Mouse (Mus musculus) spleen, postnatal 36 days (tissue): ENCODE measurements around the gene Ltk.
A peak's percentile ranks its signal among the peaks of the same experiment; 100 is the strongest.
"Not testable (repeated sequence)": the region's sequence is repeated elsewhere in the genome, so short reads cannot be mapped to it uniquely, and the experiment has no call there.

Experiments
- DNase-seq, 2 experiments: peaks; one replicate each; pipeline ENCODE4 v3.0.0; 2022; ENCODE audit warnings: low spot score in 2 of 2, mixed read lengths in 1 of 2

Ltk gene

DNA sequence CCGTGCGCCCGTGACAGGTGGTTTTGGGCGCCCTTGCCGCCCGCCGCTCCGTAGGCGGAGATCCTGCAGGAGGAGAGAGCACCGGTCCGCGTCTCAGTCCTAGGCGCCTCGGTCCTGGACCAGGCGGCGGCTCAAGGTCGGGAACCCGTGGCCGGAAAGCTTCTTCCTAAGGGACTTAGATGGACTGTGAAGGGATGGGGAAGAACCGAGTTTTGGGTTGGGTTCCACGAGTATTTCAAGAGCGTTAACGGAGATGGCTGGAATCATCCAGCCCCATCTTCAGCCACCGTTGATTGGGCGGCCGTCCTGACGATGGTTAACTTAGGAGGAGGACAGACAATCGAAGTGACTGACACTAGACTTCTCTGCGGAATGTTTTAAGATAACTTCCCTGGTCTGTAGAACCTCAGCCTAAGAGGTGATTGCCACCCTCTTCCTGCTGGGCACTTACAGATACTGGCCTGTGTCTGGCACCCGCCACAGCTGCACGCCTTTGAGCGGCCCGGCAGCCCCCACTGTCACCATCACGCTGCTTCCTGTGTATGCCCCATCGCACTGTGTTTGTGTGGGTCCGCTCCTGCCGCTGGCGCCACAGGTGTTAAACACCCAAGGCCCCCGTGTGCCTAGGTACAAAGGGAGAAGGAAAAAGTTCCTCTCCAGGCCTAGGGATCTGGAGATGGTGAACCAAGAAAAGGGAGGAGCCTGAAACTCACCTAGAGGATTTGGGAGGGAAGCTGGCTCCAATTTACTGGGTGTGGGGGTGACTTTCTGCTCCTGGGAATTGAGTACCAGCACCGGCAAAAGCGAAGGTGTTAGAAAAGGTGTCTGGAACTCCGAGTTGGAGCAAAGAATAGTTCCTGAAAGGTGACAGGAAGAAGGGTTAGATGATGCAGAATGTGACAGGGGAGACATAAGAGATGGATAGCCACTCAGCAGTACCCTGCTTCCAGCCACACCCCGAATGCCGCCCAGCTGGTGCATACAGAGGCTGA lies 1.1 kb downstream of the Ltk start:
- peak; percentile 67 to 73 for DNase-seq

- peak; percentile 12 to 32 for DNase-seq
Observed at GRCm38 (mm10) chr2:119758101-119758843, 2.0 kb downstream of the Ltk start.

DNA sequence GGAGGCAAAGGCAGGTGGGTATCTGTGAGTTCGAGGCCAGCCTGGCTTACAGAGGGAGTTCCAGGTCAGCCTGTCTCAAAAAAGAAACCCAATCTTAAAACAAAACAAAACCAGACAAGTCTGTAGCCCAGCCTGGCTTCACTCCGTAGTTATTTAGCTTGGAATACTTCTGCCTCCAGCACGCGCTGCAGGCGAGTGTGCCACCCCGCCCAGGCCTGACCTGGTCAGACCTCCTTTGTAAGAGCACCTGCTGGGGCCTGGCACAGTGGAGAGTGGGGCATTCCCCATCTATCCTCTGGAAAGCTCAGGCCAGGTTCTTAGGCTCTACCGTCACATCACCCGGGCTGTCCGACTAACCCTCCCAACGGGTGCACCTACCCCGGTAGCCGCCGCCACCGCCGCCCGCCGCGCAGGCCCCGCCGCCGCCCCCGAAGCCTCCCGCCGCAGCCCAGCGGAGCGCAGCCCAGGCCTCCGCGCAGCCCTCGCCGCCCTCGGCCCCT lies 2.6 kb downstream of the Ltk start:
- DNase-seq: no peak

- DNase-seq: no peak
Observed at GRCm38 (mm10) chr2:119749260-119749659, 11.0 kb downstream of the Ltk start.

DNA sequence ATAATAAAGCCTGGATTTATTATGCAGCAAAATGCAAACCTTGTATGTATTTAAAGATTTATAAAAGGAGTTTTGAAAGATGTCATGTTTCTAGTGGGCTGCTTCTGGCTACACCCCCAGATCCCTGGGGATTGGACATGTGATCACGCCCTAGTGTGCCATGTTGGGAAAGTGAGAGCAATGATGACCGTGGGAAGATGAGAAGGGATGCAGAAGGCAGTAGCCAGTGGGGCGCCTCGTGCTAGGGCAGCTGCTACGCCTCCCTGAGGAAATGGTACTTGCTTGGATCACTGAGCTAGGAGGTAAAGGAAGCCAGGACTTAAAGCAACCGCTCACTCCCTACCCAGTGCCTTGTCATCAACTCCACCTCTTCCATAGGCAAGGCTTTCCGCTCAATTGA lies 12.7 kb downstream of the Ltk start:
- DNase-seq: no peak

DNA sequence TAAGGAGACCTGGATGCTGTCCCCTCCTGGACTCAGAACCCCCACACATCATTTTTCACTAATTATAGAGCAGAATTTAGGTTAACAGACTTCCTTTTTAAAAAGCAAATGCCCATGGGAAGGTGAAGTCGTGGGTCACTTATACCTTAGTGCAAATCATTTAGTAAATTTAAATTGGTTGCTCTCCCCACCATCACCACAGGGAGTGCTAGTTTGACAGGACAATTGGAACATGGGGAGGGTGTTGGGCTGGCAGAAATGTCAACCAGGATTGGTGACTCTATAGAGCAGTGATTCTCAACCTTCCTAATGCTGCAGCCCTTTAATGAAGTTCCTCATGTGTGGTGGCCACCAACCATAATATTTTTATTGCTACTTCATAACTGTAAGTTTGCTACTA lies 14.9 kb downstream of the Ltk start:
- peak in 1 of 2 experiments; percentile 33 for DNase-seq

DNA sequence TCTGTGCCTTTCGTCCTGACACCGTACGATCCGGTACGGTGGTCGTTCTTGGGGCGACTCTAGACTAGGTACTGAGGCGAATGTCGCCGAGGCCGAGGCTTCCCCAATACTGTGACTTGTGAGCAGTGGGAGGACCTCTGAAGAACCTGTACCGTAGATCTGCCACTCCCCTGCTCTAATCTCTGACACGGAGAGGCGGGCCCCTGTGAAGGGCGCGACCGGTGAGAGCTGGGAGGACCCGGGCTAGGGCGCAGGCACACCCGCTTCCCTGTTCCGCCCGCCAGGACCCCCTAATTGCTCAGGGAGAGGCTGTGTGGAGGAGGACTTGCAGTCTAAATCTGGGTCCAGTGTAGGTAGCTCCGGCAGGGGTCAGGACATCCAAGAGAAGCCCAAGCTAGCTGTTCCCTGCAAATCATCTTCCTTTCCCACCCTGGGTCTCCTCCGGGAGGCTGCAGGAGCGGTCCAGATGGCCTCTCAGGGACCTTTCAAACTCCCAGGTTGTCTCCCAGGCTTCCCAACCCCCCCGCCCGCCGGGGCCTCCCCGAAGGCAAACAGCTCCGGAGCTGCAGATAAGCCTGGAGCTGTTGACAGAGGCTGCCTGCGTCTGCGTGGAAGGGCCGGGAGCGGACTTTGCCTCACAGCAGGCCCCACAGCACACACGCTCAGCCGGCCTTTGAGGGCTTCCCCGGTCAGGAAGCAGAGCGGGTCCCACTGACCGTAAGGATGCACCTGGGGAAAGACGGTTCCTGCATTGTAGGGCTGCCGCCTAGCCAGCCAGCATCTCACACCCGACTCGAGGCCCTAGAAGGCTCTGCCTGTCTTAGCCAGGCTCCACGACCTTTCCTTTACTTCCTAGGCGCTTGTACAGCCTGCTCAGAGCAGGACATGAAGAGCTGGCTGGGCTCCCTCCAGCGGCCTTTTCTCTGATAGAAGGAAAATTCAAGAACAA lies 15.8 kb downstream of the Ltk start:
- peak; percentile 31 for DNase-seq

- DNase-seq: no peak
Observed at GRCm38 (mm10) chr2:119743808-119744162, 16.4 kb downstream of the Ltk start.

GRCm38 (mm10) chr2:119743176-119743807 lies 16.9 kb downstream of the Ltk start:
- DNase-seq: no peak

DNA sequence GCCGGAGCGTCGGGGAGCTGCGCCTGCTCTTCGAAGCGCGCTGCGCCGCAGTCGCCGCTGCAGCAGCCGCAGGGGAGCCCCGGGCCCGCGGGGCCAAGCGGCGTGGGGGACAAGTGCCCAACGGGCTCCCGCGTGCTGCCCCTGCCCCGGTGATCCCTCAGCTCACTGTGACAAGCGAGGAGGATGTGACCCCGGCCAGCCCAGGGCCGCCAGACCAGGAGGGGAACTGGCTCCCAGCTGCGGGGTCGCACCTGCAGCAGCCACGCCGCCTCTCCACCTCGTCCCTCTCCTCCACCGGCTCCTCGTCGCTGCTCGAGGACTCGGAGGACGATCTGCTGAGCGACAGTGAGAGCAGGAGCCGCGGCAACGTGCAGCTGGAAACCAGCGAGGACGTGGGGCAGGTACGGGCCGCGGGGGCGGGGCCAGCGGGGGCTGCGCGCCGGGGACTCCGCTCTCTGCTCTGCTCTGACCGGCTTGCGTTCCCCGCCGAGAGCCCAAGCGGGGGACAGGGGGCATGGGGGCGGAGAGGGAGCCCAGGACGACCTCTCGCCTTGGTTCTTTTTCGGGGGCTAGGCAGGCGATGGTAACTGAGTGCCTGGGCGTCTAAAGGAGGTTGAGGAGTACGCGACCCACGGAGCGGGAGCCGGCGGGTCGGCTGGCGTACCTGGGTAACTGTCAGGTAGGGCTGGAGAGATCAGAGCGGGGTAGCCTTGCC lies 17.6 kb downstream of the Ltk start:
- peak; percentile 33 to 38 for DNase-seq

DNA sequence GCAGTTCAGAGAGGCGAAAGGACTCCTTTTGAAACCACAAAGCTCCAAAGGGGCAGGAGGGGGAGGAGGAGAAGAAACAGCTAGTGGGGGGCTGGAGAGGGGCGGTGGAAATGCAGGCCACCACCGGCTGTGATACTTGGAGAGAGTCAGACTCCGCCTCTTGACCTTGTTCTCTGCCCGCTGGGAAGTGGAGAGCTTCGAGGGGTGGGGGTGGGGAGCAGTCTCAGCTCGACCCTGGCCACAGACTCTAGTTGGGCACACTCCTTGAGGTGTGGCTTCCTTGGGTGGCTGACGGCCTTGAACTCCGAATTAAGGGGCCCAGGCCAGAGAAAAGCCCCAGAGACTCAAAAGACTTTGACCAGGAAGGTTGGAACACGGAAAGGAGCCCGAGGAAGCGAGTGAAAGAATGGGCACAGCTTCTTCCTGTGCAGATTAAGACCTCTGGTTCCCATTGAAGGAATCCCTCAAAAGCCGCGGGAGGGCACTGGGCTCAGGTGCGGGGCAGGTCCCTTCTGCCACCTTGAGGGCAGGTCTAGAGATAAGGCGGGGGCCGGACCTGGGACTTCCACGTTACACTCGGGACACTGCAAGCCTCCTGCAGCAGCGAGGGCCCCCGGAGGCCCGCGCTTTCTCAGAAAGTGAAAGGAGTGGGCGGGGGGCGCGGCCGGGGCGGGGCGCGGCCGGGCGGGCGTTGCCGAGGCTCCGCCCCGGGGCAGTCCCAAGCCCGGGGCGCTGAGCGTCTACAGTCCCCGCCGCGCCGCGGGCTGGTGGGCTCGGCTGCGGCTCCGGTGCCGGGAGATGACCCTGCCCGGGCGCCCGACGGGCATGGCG lies 18.4 kb downstream of the Ltk start, which contains the start of gene Itpka:
Itpka (plus strand) TSS at position 757 of the 831 bp plus-strand sequence.
- peak; percentile 66 to 72 for DNase-seq

- no peak for DNase-seq
Observed at GRCm38 (mm10) chr2:119740567-119740966, 19.7 kb downstream of the Ltk start.

DNA sequence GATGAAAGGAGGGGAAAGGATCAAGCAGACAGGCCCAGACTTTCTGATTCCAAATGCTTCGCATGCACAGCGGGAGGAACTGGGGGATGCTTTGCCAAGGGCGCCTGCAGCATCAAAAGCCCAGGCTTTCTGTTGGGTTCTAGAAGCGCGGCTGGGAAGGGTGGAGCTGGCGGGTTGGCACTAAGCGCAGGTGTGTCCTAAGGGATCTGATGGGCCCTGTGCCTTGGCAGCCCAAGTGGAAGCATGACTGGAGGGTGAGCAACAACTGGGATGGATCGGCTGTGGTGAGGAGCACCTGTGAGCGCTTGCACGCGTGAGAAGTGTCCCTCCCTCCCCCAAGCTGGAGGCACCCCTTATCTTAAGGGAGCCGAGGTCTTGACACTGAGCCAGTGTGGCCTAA lies 23.1 kb downstream of the Ltk start:
- DNase-seq: no peak

DNA sequence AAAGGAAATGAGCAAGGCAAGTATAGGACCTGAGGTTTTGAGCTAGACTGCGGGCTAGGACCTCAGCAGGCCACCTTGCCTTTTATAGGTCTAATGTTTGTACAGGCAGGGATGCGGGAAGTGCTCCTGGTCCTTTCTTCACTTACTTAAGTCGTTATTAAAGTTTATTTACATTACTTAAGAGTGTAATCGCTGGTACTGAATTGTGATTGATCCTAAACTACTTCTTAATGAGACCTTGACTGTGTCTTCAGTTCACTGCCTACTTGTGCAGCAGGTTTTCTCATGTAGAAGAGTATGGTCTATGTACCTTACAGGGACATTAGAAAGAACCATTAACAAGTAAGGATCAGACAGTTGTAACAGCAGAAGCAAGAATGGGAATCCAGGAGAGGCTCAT lies 29.5 kb downstream of the Ltk start:
- no peak for DNase-seq

GRCm38 (mm10) chr2:119727762-119728416 lies 32.3 kb downstream of the Ltk start:
- no peak for DNase-seq

DNA sequence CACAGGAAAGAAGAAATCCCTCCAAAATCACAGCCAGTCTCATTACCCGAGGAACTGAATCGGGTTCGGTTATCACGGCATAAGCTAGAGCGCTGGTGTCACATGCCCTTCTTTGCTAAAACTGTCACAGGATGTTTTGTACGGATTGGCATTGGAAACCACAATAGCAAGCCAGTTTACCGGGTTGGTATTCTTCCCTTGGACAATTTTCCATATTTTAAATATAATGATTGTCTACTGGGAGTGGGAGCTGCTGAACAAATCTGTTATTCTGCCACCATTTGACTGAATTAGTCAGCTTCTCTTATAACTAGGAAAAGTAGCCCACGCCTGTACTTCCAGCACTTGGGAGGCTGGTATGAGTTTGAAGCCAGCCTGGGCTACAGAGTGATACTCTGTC lies 39.2 kb downstream of the Ltk start:
- DNase-seq: no peak

DNA sequence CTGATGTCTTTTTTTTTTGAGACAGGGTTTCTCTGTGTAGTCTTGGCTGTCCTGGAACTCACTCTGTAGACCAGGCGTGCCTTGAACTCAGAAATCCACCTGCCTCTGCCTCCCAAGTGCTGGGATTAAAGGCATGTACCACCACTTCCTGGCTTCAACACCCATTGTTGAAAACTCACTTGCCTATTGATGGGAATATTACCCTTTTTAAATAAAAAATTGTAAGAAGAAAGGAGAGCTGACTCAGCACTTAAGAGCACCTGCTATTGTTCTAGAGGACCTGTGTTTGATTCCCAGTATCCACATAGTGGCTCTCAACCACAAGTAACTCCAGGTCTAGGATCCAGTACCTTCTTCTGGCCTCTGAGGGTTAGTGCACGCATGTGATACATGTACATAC lies 44.4 kb downstream of the Ltk start:
- not testable (repeated sequence) for DNase-seq

- DNase-seq: no peak
Observed at GRCm38 (mm10) chr2:119710011-119710410, 50.2 kb downstream of the Ltk start.

- no peak for DNase-seq
Observed at GRCm38 (mm10) chr2:119707676-119708075, 52.6 kb downstream of the Ltk start.
